Mouse (Mus musculus): Measurements from ENCODE around the gene Cdh4.

The Cdh4 gene

GRCm38 (mm10) chr2:179664171-179664608 is 222.0 kb downstream of the Cdh4 start:
- DNase-seq (ENCODE audit: low spot score in 2 of 2), result no peak

GRCm38 (mm10) chr2:179670689-179671088 is 228.5 kb downstream of the Cdh4 start:
- DNase-seq (ENCODE audit: low spot score in 2 of 2), result no peak

DNA sequence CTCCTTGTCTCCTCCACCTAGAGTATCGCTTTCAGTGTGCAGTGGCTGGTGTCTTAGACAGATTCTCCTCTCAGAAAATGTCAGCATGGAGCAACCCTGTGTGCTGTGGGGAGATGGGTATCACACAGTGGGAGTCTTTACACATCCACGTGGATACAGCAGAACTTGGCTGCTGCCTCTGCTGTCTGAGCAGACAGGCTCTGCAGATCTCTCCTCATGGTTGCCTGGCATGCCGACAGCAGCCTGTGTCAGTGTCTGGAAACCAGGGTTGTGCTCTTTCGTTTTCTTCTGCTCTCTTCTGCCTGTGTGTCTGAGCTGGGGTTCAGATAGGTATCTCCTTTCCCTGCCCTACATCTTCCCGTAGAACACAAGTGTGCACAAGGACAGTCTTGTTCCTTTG is 237.6 kb downstream of the Cdh4 start:
- no peak for DNase-seq (ENCODE audit: low spot score in 2 of 2)

- no peak for DNase-seq (ENCODE audit: low spot score in 2 of 2)
Measured at GRCm38 (mm10) chr2:179681386-179681785, 239.2 kb downstream of the Cdh4 start.

DNA sequence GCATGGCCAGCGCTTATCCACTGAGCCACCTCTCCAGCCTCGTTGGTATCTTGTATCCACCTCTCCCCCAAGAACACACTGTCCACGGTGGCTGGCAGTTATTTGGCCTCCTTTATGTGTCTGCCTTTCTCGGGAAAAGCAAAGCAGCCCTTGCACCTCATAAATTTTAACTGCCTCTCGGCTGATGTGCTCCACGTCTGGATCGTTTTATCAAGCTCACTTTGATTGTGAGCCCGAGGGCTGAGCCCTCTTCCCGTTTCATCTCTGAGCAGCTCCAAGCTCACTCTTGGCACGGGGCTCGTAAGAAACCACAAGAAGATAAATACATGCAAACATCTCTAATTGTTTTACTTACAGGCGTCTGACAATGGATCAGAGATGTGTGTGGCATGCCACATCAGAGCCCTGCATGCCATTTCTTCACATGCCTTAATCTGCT is 245.0 kb downstream of the Cdh4 start:
- DNase-seq (ENCODE audit: low spot score in 2 of 2), result no peak

DNA sequence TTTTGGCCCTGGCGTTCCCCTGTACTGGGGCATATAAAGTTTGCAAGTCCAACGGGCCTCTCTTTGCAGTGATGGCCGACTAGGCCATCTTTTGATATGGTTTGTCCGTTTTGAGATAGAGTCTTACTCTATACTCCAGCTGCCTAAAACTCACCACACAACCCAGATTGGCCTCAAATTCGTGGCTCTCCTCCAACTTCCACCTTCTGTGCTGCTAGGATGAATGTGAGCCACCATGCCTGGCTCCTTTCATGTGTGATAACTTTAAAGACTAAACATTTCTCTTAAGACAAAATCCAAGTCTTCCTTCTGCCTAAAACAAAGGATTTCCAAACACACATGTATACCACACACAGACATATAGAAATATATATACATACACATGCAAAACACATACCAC is 246.7 kb downstream of the Cdh4 start:
- no peak for DNase-seq (ENCODE audit: low spot score in 2 of 2)

GRCm38 (mm10) chr2:179689761-179690160 is 247.5 kb downstream of the Cdh4 start:
- no peak for DNase-seq (ENCODE audit: low spot score in 2 of 2)

GRCm38 (mm10) chr2:179690571-179690970 is 248.3 kb downstream of the Cdh4 start:
- no peak for DNase-seq (ENCODE audit: low spot score in 2 of 2)

DNA sequence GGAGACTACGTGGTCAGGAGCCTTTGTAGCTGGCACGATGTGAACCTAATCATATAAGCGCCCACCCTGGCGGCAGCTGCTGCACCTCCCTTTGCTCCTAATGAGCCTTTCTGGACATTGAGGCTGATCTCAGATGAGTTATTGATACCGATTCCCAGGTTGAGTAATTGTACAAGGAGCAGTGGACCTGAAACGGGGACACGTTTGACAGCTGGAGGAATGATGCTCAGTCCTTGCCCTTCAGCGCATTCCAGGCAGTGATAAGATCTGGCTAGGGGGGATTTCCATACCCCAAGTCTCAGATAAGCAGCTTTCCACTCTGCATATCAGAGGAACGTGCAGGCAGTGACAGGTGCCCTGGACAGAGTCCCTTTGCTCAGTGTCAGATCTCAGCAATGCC is 252.7 kb downstream of the Cdh4 start:
- no peak for DNase-seq (ENCODE audit: low spot score in 2 of 2)

- no peak for DNase-seq (ENCODE audit: low spot score in 2 of 2)
Measured at GRCm38 (mm10) chr2:179697601-179698000, 255.4 kb downstream of the Cdh4 start.

DNA sequence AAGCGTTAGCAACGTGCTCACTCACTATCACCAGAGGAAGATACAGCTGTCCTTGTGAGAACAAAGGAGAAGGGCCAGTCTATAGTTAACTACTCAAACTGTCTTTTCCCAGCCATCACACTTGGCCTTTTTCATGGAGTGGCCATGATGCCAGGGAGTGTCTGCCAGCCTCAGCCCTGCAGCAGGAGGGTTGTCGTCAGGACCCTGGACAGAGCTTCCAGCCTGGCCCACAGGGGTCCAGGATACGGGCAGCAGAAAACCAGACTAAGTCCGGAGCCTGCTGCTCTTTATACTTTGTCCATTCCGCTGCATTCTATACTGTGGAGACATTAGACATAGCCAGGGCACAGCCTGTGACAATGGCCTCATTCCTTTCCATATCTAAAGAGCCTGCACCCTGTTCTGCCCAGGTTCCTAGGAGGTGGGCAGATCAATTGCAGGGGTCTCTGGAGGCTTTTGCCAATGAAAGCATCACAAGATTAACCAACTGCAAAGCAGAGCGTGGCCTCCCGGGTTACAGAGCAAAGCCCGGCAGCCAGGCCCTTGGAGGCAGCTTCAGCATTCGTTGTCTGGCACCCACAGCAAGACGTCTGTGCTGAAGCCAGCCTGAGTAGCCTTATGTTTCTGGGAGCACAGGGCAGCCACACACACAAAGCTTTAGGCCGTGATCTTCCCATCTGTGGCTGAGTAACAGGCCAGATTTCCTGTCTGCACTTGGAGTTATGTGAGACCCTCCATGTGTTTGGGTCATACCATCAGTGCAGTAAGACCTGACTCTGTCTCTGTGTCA is 256.2 kb downstream of the Cdh4 start:
- DNase-seq (ENCODE audit: low spot score in 2 of 2), result no peak

DNA sequence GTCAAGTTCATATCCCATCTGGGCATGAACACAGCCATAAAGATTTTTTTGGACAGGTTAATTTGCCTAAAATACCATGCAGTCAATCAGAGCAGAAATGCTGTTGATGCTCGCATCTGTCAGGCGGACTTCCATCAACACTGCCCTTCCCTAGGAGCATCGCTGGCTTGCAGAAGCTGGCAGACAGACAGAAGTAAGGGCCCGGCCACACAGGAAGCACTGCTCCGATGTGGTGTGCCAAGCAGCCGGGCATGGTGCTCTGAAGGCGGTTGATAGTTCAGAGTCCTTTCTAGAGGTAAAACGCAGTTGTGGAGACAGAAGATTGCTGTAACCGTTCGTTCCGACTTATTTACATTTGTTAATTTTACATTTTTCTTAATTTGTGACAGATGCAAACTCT is 262.8 kb downstream of the Cdh4 start:
- no peak for DNase-seq (ENCODE audit: low spot score in 2 of 2)

- no peak for DNase-seq (ENCODE audit: low spot score in 2 of 2)
Measured at GRCm38 (mm10) chr2:179705461-179705860, 263.2 kb downstream of the Cdh4 start.

- no peak for DNase-seq (ENCODE audit: low spot score in 2 of 2)
Measured at GRCm38 (mm10) chr2:179706616-179707015, 264.4 kb downstream of the Cdh4 start.

DNA sequence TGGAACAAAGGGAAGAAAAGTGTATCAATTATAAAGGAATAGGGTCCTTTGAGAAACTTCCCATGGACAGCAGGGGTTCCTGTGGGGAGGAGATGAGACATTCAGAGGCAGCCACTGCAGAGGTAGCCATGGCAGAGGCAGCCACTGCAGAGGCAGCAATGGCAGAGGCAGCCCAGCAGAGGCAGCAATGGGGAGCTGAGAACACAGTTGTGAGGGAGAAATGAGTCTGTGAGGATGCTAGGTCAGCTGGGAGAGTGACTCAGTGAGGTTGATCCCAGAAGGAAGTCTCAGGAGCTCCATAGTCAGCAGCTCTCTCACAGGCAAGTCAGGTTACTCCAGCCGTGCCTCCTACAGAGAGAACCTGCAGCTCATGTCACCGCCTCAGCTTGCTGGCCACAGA is 266.9 kb downstream of the Cdh4 start:
- no peak for DNase-seq (ENCODE audit: low spot score in 2 of 2)

GRCm38 (mm10) chr2:179712690-179713089 is 270.5 kb downstream of the Cdh4 start:
- no peak for DNase-seq (ENCODE audit: low spot score in 2 of 2)

GRCm38 (mm10) chr2:179713326-179713725 is 271.1 kb downstream of the Cdh4 start:
- DNase-seq (ENCODE audit: low spot score in 2 of 2), result no peak

DNA sequence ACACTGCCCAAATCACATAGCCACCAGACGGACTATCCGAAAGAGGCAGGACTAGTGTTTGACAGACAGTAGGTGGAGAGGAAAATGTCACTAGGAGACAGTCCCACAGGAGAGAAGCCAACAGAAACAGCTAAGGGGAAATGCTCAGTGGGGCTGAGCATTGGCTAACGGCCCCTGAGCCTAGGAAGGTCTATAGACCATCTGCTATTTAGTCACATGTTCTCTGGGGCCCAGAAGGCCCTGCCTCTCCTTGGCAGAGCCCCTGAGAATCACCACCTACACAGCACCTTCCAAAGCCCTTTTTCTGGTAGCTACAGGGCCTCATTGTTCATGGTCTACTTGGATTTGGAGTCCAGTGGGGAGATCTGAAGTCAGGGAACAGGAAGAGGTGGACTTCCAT is 271.9 kb downstream of the Cdh4 start:
- no peak for DNase-seq (ENCODE audit: low spot score in 2 of 2)

DNA sequence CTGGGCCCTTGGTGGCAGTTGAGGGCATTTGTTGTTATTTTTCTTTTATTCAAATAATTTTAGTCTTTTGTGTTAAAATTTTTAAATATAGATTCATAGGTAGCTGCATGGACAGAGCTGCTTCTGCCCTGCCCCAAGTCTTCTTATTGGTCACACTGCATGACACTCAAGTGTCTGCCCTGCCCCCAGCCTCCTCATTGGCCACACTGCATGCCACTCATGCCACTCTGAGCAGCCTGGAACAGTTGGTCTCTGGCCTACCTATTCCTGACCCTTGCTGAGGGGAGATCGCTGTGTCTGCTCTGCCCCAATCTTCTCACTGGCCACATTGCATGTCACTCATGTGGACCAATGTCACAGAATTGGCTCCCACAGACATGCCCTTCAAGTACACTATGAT is 273.1 kb downstream of the Cdh4 start:
- DNase-seq (ENCODE audit: low spot score in 2 of 2), result no peak

GRCm38 (mm10) chr2:179720366-179720765 is 278.1 kb downstream of the Cdh4 start:
- DNase-seq (ENCODE audit: low spot score in 2 of 2), result no peak

GRCm38 (mm10) chr2:179721534-179722516 is 279.6 kb downstream of the Cdh4 start:
- DNase-seq (ENCODE audit: low spot score in 2 of 2), result no peak

- no peak for DNase-seq (ENCODE audit: low spot score in 2 of 2)
Measured at GRCm38 (mm10) chr2:179722776-179723386, 280.6 kb downstream of the Cdh4 start.

Data from heart, adult 9 months (tissue).